Comparison of ENCODE assay signal across 8 mouse cellular contexts in genomic region chr16:32332556-32333511, GRCm38 (mm10). TPM values are rescaled to one million over a fixed set of nuclear protein-coding genes. Genes with fewer than 3 reads are reported as not detected.
DNase-seq lines count a peak whose midpoint lies in the region; ATAC-seq and TF ChIP-seq lines count a peak whose summit lies in the region.

No protein-coding gene starts in this region.

- DNase-seq in 3T3-L1 (ENCODE audit: low read depth, low spot score) (peak; percentile 87), liver (peak; percentile 55)
- peak; percentile 68 to 91 for DNase-seq in adrenal gland, adult (ENCODE audit: inconsistent age in 2 of 2, low spot score in 1 of 2)
- peak; percentile 64 for DNase-seq in embryonic facial prominence, embryonic 11.5 days (ENCODE audit: low spot score)
- DNase-seq in heart, adult 18-20 months = peak; percentile 65 to 68
- DNase-seq in kidney, adult 18-20 months = peak; percentile 55
- peak; percentile 59 for DNase-seq in midbrain, postnatal 0 days (ENCODE audit: low spot score)
- peak; percentile 48 to 80 for DNase-seq in spleen, postnatal 4 days (ENCODE audit: low spot score in 2 of 2)

- peak overlapping the region; percentile 95 for H3K27ac ChIP-seq in embryonic facial prominence, embryonic 11.5 days (replicated peaks; ENCODE audit: low read depth, low read length)
- peak overlapping the region; percentile 96 for H3K27ac ChIP-seq in midbrain, postnatal 0 days (ENCODE audit: low read depth, low read length)

- H3K9ac ChIP-seq in embryonic facial prominence, embryonic 11.5 days (replicated peaks; ENCODE audit: low read length) = peak overlapping the region; percentile 98
- H3K9ac ChIP-seq in midbrain, postnatal 0 days (replicated peaks; ENCODE audit: low read length, poor library complexity, severe bottlenecking) = peak overlapping the region; percentile 89

- H3K4me2 ChIP-seq in embryonic facial prominence, embryonic 11.5 days (ENCODE audit: low read depth, low read length) = peak overlapping the region; percentile 41
- peak overlapping the region; percentile 53 for H3K4me2 ChIP-seq in midbrain, postnatal 0 days (ENCODE audit: low read depth, low read length, poor library complexity, severe bottlenecking)

- ATAC-seq in embryonic facial prominence, embryonic 11.5 days (replicated peaks; ENCODE audit: insufficient number of reproducible peaks, low FRiP score, low TSS enrichment, low read depth) = peak; percentile 74
- peak; percentile 76 for ATAC-seq in midbrain, postnatal 0 days (ENCODE audit: low FRiP score)

- under 1% methylated on average over 47 of the region's 54 CpGs for WGBS in embryonic facial prominence, embryonic 11.5 days
- under 1% methylated on average over 53 of the region's 54 CpGs for WGBS in midbrain, postnatal 0 days

- no peaks in the 10 kb centered on the region for H3K4me1 ChIP-seq in embryonic facial prominence, embryonic 11.5 days (ENCODE audit: control insufficient read depth, insufficient read depth, low read length)
- H3K4me1 ChIP-seq in midbrain, postnatal 0 days (ENCODE audit: insufficient read depth, low read length) = peaks cover 5% of the 10 kb centered on the region; the same call in 1 of the 2 replicates

- H3K36me3 ChIP-seq in embryonic facial prominence, embryonic 11.5 days (replicated peaks; ENCODE audit: control insufficient read depth, insufficient read depth, low read depth, low read length) = no peaks in the 10 kb centered on the region
- H3K36me3 ChIP-seq in midbrain, postnatal 0 days (ENCODE audit: insufficient read depth, low read length) = no peaks in the 10 kb centered on the region

- no peaks in the 10 kb centered on the region for H3K9me3 ChIP-seq in embryonic facial prominence, embryonic 11.5 days (replicated peaks; ENCODE audit: control insufficient read depth, low read length)
- no peaks in the 10 kb centered on the region for H3K9me3 ChIP-seq in midbrain, postnatal 0 days (ENCODE audit: low read length)

- peak overlapping the region; percentile 90 for H3K4me3 ChIP-seq in embryonic facial prominence, embryonic 11.5 days (ENCODE audit: low read depth, low read length)
- peak overlapping the region; percentile 99 for H3K4me3 ChIP-seq in midbrain, postnatal 0 days (ENCODE audit: low read depth, low read length)

- TF ChIP-seq CTCF in midbrain, postnatal 0 days (IDR thresholded peaks at IDR 0.05) = no peak

- no peaks in the 10 kb centered on the region for H3K27me3 ChIP-seq in embryonic facial prominence, embryonic 11.5 days (ENCODE audit: control insufficient read depth, insufficient read depth, low read length)
- no peaks in the 10 kb centered on the region for H3K27me3 ChIP-seq in midbrain, postnatal 0 days (ENCODE audit: insufficient read depth, low read length)

RNA-seq across cellular contexts. Expression of gene Ubxn7, which starts 0.8 kb away (rescaled TPM):
- polyA plus RNA-seq in embryonic facial prominence, embryonic 11.5 days (2014; fragmentation: Nextera tagmentation; extraction: Ambion mirVana) = 25.1 and 30.6 TPM in 2 replicates
- total RNA-seq in heart, adult 18-20 months (2021) = 10 to 100 TPM; 22.4 to 28.3 TPM
- 37.0 and 50.4 TPM in 2 replicates for total RNA-seq in midbrain, postnatal 0 days (2014; rRNA removed)
- 8.7 and 10.7 TPM in 2 replicates for polyA plus RNA-seq in midbrain, postnatal 0 days (2015; fragmentation: Nextera tagmentation; extraction: Ambion mirVana)

RNA-seq across cellular contexts. Expression of gene Rnf168, which starts 55.6 kb away (rescaled TPM):
- 25.4 and 26.0 TPM in 2 replicates for polyA plus RNA-seq in embryonic facial prominence, embryonic 11.5 days (2014; fragmentation: Nextera tagmentation; extraction: Ambion mirVana)
- total RNA-seq in heart, adult 18-20 months (2021) = 10 to 100 TPM; 12.6 to 12.8 TPM
- 34.8 and 42.1 TPM in 2 replicates for total RNA-seq in midbrain, postnatal 0 days (2014; rRNA removed)
- 22.3 and 27.1 TPM in 2 replicates for polyA plus RNA-seq in midbrain, postnatal 0 days (2015; fragmentation: Nextera tagmentation; extraction: Ambion mirVana)

Comparison
In these comparisons a context has a peak if more than half of its experiments do, and no peak if none do; other contexts are left out.
1. Peak in every context shown above with its lines: DNase-seq, ATAC-seq, H3K4me3 ChIP-seq and H3K27ac ChIP-seq.